Mouse (Mus musculus) E14TG2a.4 (cell line): ENCODE measurements around the gene Clhc1.

ENCODE experiments used
- H3K27me3 ChIP-seq: 2 replicates; pipeline ENCODE4 v1.6.1; 2014; ENCODE audit warnings: low read length, control low read depth; ENCODE audit not compliant: insufficient read depth
- H3K36me3 ChIP-seq: 2 replicates; pipeline ENCODE4 v1.6.1; 2014; ENCODE audit warnings: low read length, control low read depth; ENCODE audit not compliant: insufficient read depth
- H3K4me1 ChIP-seq: replicated peaks from 2 replicates; pipeline ENCODE4 v1.6.1; 2014; ENCODE audit warnings: low read depth, low read length, control low read depth
- H3K4me3 ChIP-seq: replicated peaks from 2 replicates; pipeline ENCODE4 v1.5.1; 2014; ENCODE audit warnings: mild to moderate bottlenecking, low read length
- H3K9me3 ChIP-seq: 2 replicates; pipeline ENCODE4 v1.6.1; 2014; ENCODE audit warnings: low read length, control low read depth
- CTCF ChIP-seq: conservative IDR thresholded peaks from 2 replicates; pipeline ENCODE4 v1.5.1; 2014; ENCODE audit warnings: low read length
- NANOG ChIP-seq: IDR thresholded peaks from 2 replicates; pipeline ENCODE4 v1.6.1; 2014; ENCODE audit warnings: borderline replicate concordance, low read length, mixed read lengths
- POU5F1 ChIP-seq: IDR thresholded peaks from 2 replicates; pipeline ENCODE4 v1.6.1; 2014; ENCODE audit warnings: low read length, borderline replicate concordance

Gene Clhc1

GRCm38 (mm10) chr11:29547752-29548503, at the start of gene Clhc1, which contains the start of gene Rps27a:
Clhc1 (plus strand) TSS chr11:29547950.
Rps27a (minus strand) TSS chr11:29548109.
- peak within 1 kb of the TSS; percentile 98 for H3K4me3 ChIP-seq
- no peaks in the 10 kb centered on the region for H3K9me3 ChIP-seq
- H3K4me1 ChIP-seq = peaks cover 27% of the 10 kb centered on the region
- no peaks in the 10 kb centered on the region for H3K27me3 ChIP-seq
- TF ChIP-seq POU5F1 (no peak), CTCF (no peak), NANOG (no peak)
- H3K36me3 ChIP-seq = peaks cover 44% of the 10 kb centered on the region

- TF ChIP-seq CTCF = no peak
- Histone ChIP-seq H3K4me1 (no peaks in the 10 kb centered on the region), H3K9me3 (no peaks in the 10 kb centered on the region)
Measured at GRCm38 (mm10) chr11:29503948-29504893, 43.5 kb upstream of the Clhc1 start.

GRCm38 (mm10) chr11:29504899-29505625, 42.7 kb upstream of the Clhc1 start:
- Histone ChIP-seq H3K4me3 (no peak overlapping the region), H3K9me3 (no peaks in the 10 kb centered on the region), H3K27me3 (no peaks in the 10 kb centered on the region), H3K4me1 (no peaks in the 10 kb centered on the region), H3K36me3 (peaks cover 20% of the 10 kb centered on the region)
- TF ChIP-seq NANOG (no peak), CTCF (no peak), POU5F1 (no peak)

More at GRCm38 (mm10) chr11:29503948-29504893, 43.5 kb upstream of the Clhc1 start:
- Histone ChIP-seq H3K4me3 (no peak overlapping the region), H3K27me3 (no peaks in the 10 kb centered on the region), H3K36me3 (peaks cover 20% of the 10 kb centered on the region)

- H3K4me3 ChIP-seq = no peak overlapping the region
- no peak for TF ChIP-seq POU5F1
- no peak for TF ChIP-seq NANOG
- TF ChIP-seq CTCF = no peak
- no peaks in the 10 kb centered on the region for H3K27me3 ChIP-seq
- no peaks in the 10 kb centered on the region for H3K9me3 ChIP-seq
- H3K4me1 ChIP-seq = peaks cover 12% of the 10 kb centered on the region
- peaks cover 36% of the 10 kb centered on the region for H3K36me3 ChIP-seq
Measured at GRCm38 (mm10) chr11:29509421-29509820, 38.3 kb upstream of the Clhc1 start.

- Histone ChIP-seq H3K27me3 (no peaks in the 10 kb centered on the region), H3K36me3 (peaks cover 30% of the 10 kb centered on the region), H3K4me1 (peaks cover 18% of the 10 kb centered on the region), H3K9me3 (no peaks in the 10 kb centered on the region), H3K4me3 (no peak overlapping the region)
- TF ChIP-seq NANOG = no peak
- TF ChIP-seq POU5F1 = no peak
- no peak for TF ChIP-seq CTCF
Measured at GRCm38 (mm10) chr11:29512818-29513535, 34.8 kb upstream of the Clhc1 start.

GRCm38 (mm10) chr11:29514325-29514681, 33.4 kb upstream of the Clhc1 start:
- Histone ChIP-seq H3K4me3 (peak overlapping the region; percentile 88), H3K27me3 (no peaks in the 10 kb centered on the region), H3K9me3 (no peaks in the 10 kb centered on the region), H3K4me1 (peaks cover 18% of the 10 kb centered on the region), H3K36me3 (peaks cover 30% of the 10 kb centered on the region)
- TF ChIP-seq POU5F1 = no peak
- no peak for TF ChIP-seq NANOG
- TF ChIP-seq CTCF = no peak

- peaks cover 18% of the 10 kb centered on the region for H3K4me1 ChIP-seq
- peaks cover 30% of the 10 kb centered on the region for H3K36me3 ChIP-seq
- H3K4me3 ChIP-seq = peak within 1 kb of the TSS; percentile 88
- H3K9me3 ChIP-seq = no peaks in the 10 kb centered on the region
- H3K27me3 ChIP-seq = no peaks in the 10 kb centered on the region
- TF ChIP-seq NANOG (no peak), POU5F1 (no peak), CTCF (no peak)
Measured at GRCm38 (mm10) chr11:29514682-29515412, 32.9 kb upstream of the Clhc1 start, which contains the start of gene Prorsd1. Prorsd1 (minus strand) TSS chr11:29515033.
